8 mouse cellular contexts compared by ENCODE assay signal in genomic region chr13:105293781-105294667, GRCm38 (mm10). TPM values are rescaled to one million over a fixed set of nuclear protein-coding genes. Genes with fewer than 3 reads are reported as not detected.
A peak's percentile ranks its signal among the peaks of the same experiment; 100 is the strongest.
DNase-seq lines count a peak whose midpoint lies in the region; ATAC-seq lines count a peak whose summit lies in the region.

No protein-coding gene starts in this region.

- peak overlapping the region; percentile 95 for H3K4me2 ChIP-seq in intestine, embryonic 15.5 days (replicated peaks)

- DNase-seq in adrenal gland, postnatal 10 days: peak; percentile 67
- peak; percentile 74 to 78 for DNase-seq in cerebellum, postnatal 25 days
- peak; percentile 28 to 34 for DNase-seq in frontal cortex, postnatal 25 days (ENCODE audit: low spot score in 2 of 2)
- DNase-seq in left cerebral cortex, postnatal 25 days (ENCODE audit: low spot score in 2 of 2): peak; percentile 47 to 57
- peak; percentile 58 for DNase-seq in right cerebral cortex, postnatal 14 days

- ATAC-seq in intestine, embryonic 15.5 days: peak; percentile 92
- peak; percentile 60 for ATAC-seq in megakaryocyte, adult 5-6 weeks (ENCODE audit: poor library complexity, severe bottlenecking)
- no peak for ATAC-seq in inflammation-experienced regulatory T-cells, adult 6 months

- peak overlapping the region; percentile 70 for H3K9ac ChIP-seq in intestine, embryonic 15.5 days

- no peaks in the 10 kb centered on the region for H3K27me3 ChIP-seq in intestine, embryonic 15.5 days (replicated peaks)

- intact Hi-C loops in left cerebral cortex, postnatal 25 days (cut with DNase I): no loop called here

- peak overlapping the region; percentile 80 for H3K4me3 ChIP-seq in intestine, embryonic 15.5 days (replicated peaks)

- no peaks in the 10 kb centered on the region for H3K9me3 ChIP-seq in intestine, embryonic 15.5 days

- WGBS in intestine, embryonic 15.5 days: under 1% methylated on average over 76 of the region's 91 CpGs

- H3K4me1 ChIP-seq in intestine, embryonic 15.5 days (replicated peaks): peaks cover 7% of the 10 kb centered on the region

- peak overlapping the region; percentile 32; the same call in 1 of the 2 replicates for H3K27ac ChIP-seq in intestine, embryonic 15.5 days

- no peaks in the 10 kb centered on the region for H3K36me3 ChIP-seq in intestine, embryonic 15.5 days

RNA-seq across cellular contexts. Expression of gene Rnf180, which starts 0.6 kb away (rescaled TPM):
- 10 to 100 TPM in 1 of 2 experiments, 1 to 10 TPM in 1; 6.1 to 10.3 TPM for total RNA-seq in adrenal gland, postnatal 10 days (2021)
- polyA plus RNA-seq in intestine, embryonic 15.5 days (2015; fragmentation: Nextera tagmentation; extraction: Ambion mirVana): 2.7 and 3.0 TPM in 2 replicates
- total RNA-seq in left cerebral cortex, postnatal 25 days (2021): 10 to 100 TPM; 17.4 to 22.2 TPM
- 0.21 and 0.71 TPM in 2 replicates for total RNA-seq in megakaryocyte, adult 5-6 weeks (2015)
- 0.37 TPM in 1 of 2 replicates, not detected in the other for total RNA-seq in megakaryocyte, adult 5-6 weeks (2017)
- not detected for polyA plus RNA-seq in inflammation-experienced regulatory T-cells, adult 6 months (2017; shearing (Covaris generic))

Comparison
In these comparisons a context has a peak if more than half of its experiments do, and no peak if none do; other contexts are left out.
1. RNA of gene Rnf180, which starts 0.6 kb away (total RNA-seq): 17.4 to 22.2 TPM in left cerebral cortex, postnatal 25 days and 6.1 to 10.3 TPM in adrenal gland, postnatal 10 days; 0.21 to 0.71 TPM in megakaryocyte, adult 5-6 weeks; every median in the first group is over 4 times any median in the second.
2. Peak in every context shown above with its lines, with median percentiles within 50 percentile points of each other: DNase-seq.